Comparison of ENCODE assay signal across 8 mouse cellular contexts in genomic region chr2:152914310-152915120, GRCm38 (mm10). TPM values are rescaled to one million over a fixed set of nuclear protein-coding genes. Genes with fewer than 3 reads are reported as not detected.
DNase-seq lines count a peak whose midpoint lies in the region; ATAC-seq and TF ChIP-seq lines count a peak whose summit lies in the region.

No protein-coding gene starts in this region.

- H3K4me3 ChIP-seq in left cerebral cortex, adult 2 months: peak overlapping the region; percentile 30

- TF ChIP-seq CTCF in left cerebral cortex, adult 2 months (IDR thresholded peaks at IDR 0.05): peak; percentile 95

- ATAC-seq in activated CD4-positive, CD25-positive, alpha-beta regulatory T cell, adult 4 months: peak; percentile 94
- peak; percentile 90 for ATAC-seq in common myeloid progenitor, adult 5-6 weeks (replicated peaks; ENCODE audit: low read depth, poor library complexity, severe bottlenecking)
- peak; percentile 98 for ATAC-seq in megakaryocyte, adult 5-6 weeks (ENCODE audit: poor library complexity, severe bottlenecking)

- intact Hi-C loops in left cerebral cortex, adult 2 months (cut with DNase I): loop anchor here (1.0 to 10.0 kb wide), 5 partner anchors 101 to 670 kb away; partner anchors contain the start of gene Pdrg1

- H3K27ac ChIP-seq in left cerebral cortex, adult 2 months: no peak overlapping the region

- peak; percentile 92 to 96 for DNase-seq in gastrocnemius, adult 8-10 months (ENCODE audit: low spot score in 2 of 2)
- peak; percentile 69 for DNase-seq in hindlimb bud, embryonic 11.5 days (ENCODE audit: extremely low spot score, low read depth, low spot score)
- peak; percentile 86 to 92 for DNase-seq in left cerebral cortex, adult 2 months (ENCODE audit: extremely low spot score in 1 of 2, low spot score in 2 of 2)
- peak; percentile 91 to 93 for DNase-seq in right cerebral cortex, postnatal 10 days (ENCODE audit: low spot score in 2 of 2)
- DNase-seq in urinary bladder, postnatal 14 days (ENCODE audit: low spot score): peak; percentile 89

RNA-seq across cellular contexts. Expression of gene Mylk2, which starts 3.4 kb away (rescaled TPM):
- polyA plus RNA-seq in activated CD4-positive, CD25-positive, alpha-beta regulatory T cell, adult 4 months (2017; shearing (Covaris generic)): not detected
- not detected in 2 replicates for total RNA-seq in common myeloid progenitor, adult 5-6 weeks (2017)
- 100 to 1,000 TPM; 731 to 847 (median 747) TPM for total RNA-seq in gastrocnemius, adult 8-10 months (2022)
- not detected for total RNA-seq in left cerebral cortex, adult 2 months (2021)
- not detected in 2 replicates for total RNA-seq in megakaryocyte, adult 5-6 weeks (2015)
- total RNA-seq in megakaryocyte, adult 5-6 weeks (2017): not detected in 2 replicates

RNA-seq across cellular contexts. Expression of gene Foxs1, which starts 18.5 kb away (rescaled TPM):
- not detected for polyA plus RNA-seq in activated CD4-positive, CD25-positive, alpha-beta regulatory T cell, adult 4 months (2017; shearing (Covaris generic))
- not detected in 2 replicates for total RNA-seq in common myeloid progenitor, adult 5-6 weeks (2017)
- total RNA-seq in gastrocnemius, adult 8-10 months (2022): under 1 TPM; 0.24 to 0.94 (median 0.51) TPM
- under 1 TPM; 0.34 to 0.44 TPM for total RNA-seq in left cerebral cortex, adult 2 months (2021)
- total RNA-seq in megakaryocyte, adult 5-6 weeks (2015): not detected in 2 replicates
- not detected in 2 replicates for total RNA-seq in megakaryocyte, adult 5-6 weeks (2017)

RNA-seq across cellular contexts. Expression of gene Dusp15, which starts 37.0 kb away (rescaled TPM):
- not detected for polyA plus RNA-seq in activated CD4-positive, CD25-positive, alpha-beta regulatory T cell, adult 4 months (2017; shearing (Covaris generic))
- not detected in 2 replicates for total RNA-seq in common myeloid progenitor, adult 5-6 weeks (2017)
- under 1 TPM in 3 of 4 experiments, not detected in 1; 0.16 to 0.62 (median 0.39) TPM for total RNA-seq in gastrocnemius, adult 8-10 months (2022)
- total RNA-seq in left cerebral cortex, adult 2 months (2021): 10 to 100 TPM; 16.9 to 20.3 TPM
- not detected in 2 replicates for total RNA-seq in megakaryocyte, adult 5-6 weeks (2015)
- not detected in 2 replicates for total RNA-seq in megakaryocyte, adult 5-6 weeks (2017)

RNA-seq across cellular contexts. Expression of gene Ttll9, which starts 47.8 kb away (rescaled TPM):
- polyA plus RNA-seq in activated CD4-positive, CD25-positive, alpha-beta regulatory T cell, adult 4 months (2017; shearing (Covaris generic)): 1 to 10 TPM; 1.2 to 1.3 TPM
- 0.50 and 1.6 TPM in 2 replicates for total RNA-seq in common myeloid progenitor, adult 5-6 weeks (2017)
- not detected for total RNA-seq in gastrocnemius, adult 8-10 months (2022)
- 1 to 10 TPM; 2.3 to 2.9 TPM for total RNA-seq in left cerebral cortex, adult 2 months (2021)
- 0.38 TPM in 1 of 2 replicates, not detected in the other for total RNA-seq in megakaryocyte, adult 5-6 weeks (2015)
- 0.28 TPM in 1 of 2 replicates, not detected in the other for total RNA-seq in megakaryocyte, adult 5-6 weeks (2017)

Comparison
In these comparisons a context has a peak if more than half of its experiments do, and no peak if none do; other contexts are left out.
1. RNA of gene Mylk2, which starts 3.4 kb away (total RNA-seq): 731 to 847 TPM in gastrocnemius, adult 8-10 months; not detected in common myeloid progenitor, adult 5-6 weeks, not detected in left cerebral cortex, adult 2 months and not detected in megakaryocyte, adult 5-6 weeks; every median in the first group is over 100 times any median in the second.
2. RNA of gene Dusp15, which starts 37.0 kb away (total RNA-seq): 16.9 to 20.3 TPM in left cerebral cortex, adult 2 months; 0.16 to 0.62 TPM in gastrocnemius, adult 8-10 months, not detected in common myeloid progenitor, adult 5-6 weeks and not detected in megakaryocyte, adult 5-6 weeks; every median in the first group is over 10 times any median in the second.
3. Peak in every context shown above with its lines, with median percentiles within 50 percentile points of each other: ATAC-seq and DNase-seq.